Mouse (Mus musculus) macrophage (primary cell): ENCODE measurements around the gene Gm10147. TPM values are rescaled to one million over a fixed set of nuclear protein-coding genes. Genes with fewer than 3 reads are reported as not detected.
"Not testable (repeated sequence)": the region's sequence is repeated elsewhere in the genome, so short reads cannot be mapped to it uniquely, and the experiment has no call there.

Source experiments
- H3K27ac ChIP-seq: fragments of 350-480 bp; formaldehyde crosslinking; 2 replicates; pipeline ENCODE4 v1.9.0; 2021
- H3K36me3 ChIP-seq: fragments of 350-480 bp; formaldehyde crosslinking; 2 replicates; pipeline ENCODE4 v1.9.0; 2021; ENCODE audit errors: inconsistent target
- H3K4me3 ChIP-seq: fragments of 350-480 bp; formaldehyde crosslinking; 2 replicates; pipeline ENCODE4 v1.9.0; 2021; ENCODE audit errors: inconsistent target
- H3K79me2 ChIP-seq: fragments of 350-480 bp; formaldehyde crosslinking; 2 replicates; pipeline ENCODE4 v1.9.0; 2021; ENCODE audit errors: inconsistent target
- WGBS: methylation state at CpG from one replicate; pipeline ENCODE4 v1.1.7; 2026; ENCODE audit warnings: inconsistent platforms; ENCODE audit not compliant: missing documents; 5-methylcytosine and 5-hydroxymethylcytosine counted together
- polyA plus RNA-seq: library from polyadenylated mRNA; stranded (reverse); fragments of 250-400 nt; gene quantifications from 3 replicates; pipeline ENCODE4 v1.2.4, GENCODE M21; 2018; ENCODE audit warnings: inconsistent platforms
- total RNA-seq, 78 experiments: library from RNA; depleted of rRNA; stranded (reverse); fragments of 250-400 nt; gene quantifications; 1 replicate in 9 of 78; 2 replicates in 24 of 78; 3 replicates in 43 of 78; 4 replicates in 2 of 78; pipeline ENCODE4 v1.2.4; 2018; ENCODE audit warnings: inconsistent platforms in 56 of 78

Gm10147 gene
- not detected for total RNA-seq (2018; cell fraction: chromatin; rRNA removed)
- total RNA-seq (2018; cell fraction: cytosol; rRNA removed), result not detected
- not detected for total RNA-seq (2018; cell fraction: nucleus; rRNA removed)
- not detected in 3 replicates for polyA plus RNA-seq

GRCm38 (mm10) chrX:28607742-28608141 lies at the start of gene Gm10147:
Gene Gm10147, minus strand, starts transcription at chrX:28607842.
- not testable (repeated sequence) for H3K36me3 ChIP-seq, H3K27ac ChIP-seq, H3K79me2 ChIP-seq, H3K4me3 ChIP-seq
- WGBS, result no CpG with 5 or more reads among the region's 7 CpGs
